Mouse (Mus musculus) small intestine, adult 2 months (tissue): ENCODE measurements around the gene Klhdc4.

Source experiments
- CTCF ChIP-seq: fragments of 200-500 bp; IDR thresholded peaks from 2 replicates; pipeline ENCODE4 v1.5.1; 2012; ENCODE audit warnings: low read depth, mild to moderate bottlenecking, control low read depth, inconsistent platforms, low read length, moderate library complexity, mixed read lengths; ENCODE audit not compliant: insufficient replicate concordance, insufficient read length; ENCODE audit errors: extremely low read depth
- POLR2A ChIP-seq: fragments of 200-500 bp; IDR thresholded peaks from 2 replicates; pipeline ENCODE4 v1.6.1; 2012; ENCODE audit warnings: low read depth, mild to moderate bottlenecking, control low read depth, inconsistent platforms, low read length, moderate library complexity

GRCm38 (mm10) chr8:121868196-121868595 lies 38.8 kb upstream of the Klhdc4 start:
- TF ChIP-seq CTCF (no peak), POLR2A (no peak)
